Mouse (Mus musculus) forebrain, embryonic 14.5 days (tissue): ENCODE measurements around the gene Rilpl1. TPM values are rescaled to one million over a fixed set of nuclear protein-coding genes. Genes with fewer than 3 reads are reported as not detected.

ENCODE experiments used
- ATAC-seq: fragments of 200-750 bp; cut with Nextera tagmentation; 2 replicates; pipeline ENCODE4 v1.8.0; 2017; ENCODE audit warnings: mild to moderate bottlenecking, moderate library complexity
- DNase-seq: peaks from one replicate; pipeline ENCODE4 v3.0.0-alpha.2; 2015; ENCODE audit warnings: low spot score
- H3K27ac ChIP-seq: fragments of 300-500 bp; sonication (generic); 2 replicates; pipeline ENCODE4 v1.5.1; 2014; ENCODE audit warnings: low read depth, mild to moderate bottlenecking, control low read depth, low read length, moderate library complexity
- H3K27me3 ChIP-seq: fragments of 300-500 bp; sonication (generic); replicated peaks from 2 replicates; pipeline ENCODE4 v1.6.1; 2014; ENCODE audit warnings: low read length, control low read depth, mixed read lengths; ENCODE audit not compliant: control insufficient read depth, insufficient read depth
- H3K36me3 ChIP-seq: fragments of 300-500 bp; sonication (generic); 2 replicates; pipeline ENCODE4 v1.6.1; 2014; ENCODE audit warnings: low read length, control low read depth; ENCODE audit not compliant: control insufficient read depth, insufficient read depth
- H3K4me1 ChIP-seq: fragments of 300-500 bp; sonication (generic); 2 replicates; pipeline ENCODE4 v1.6.1; 2014; ENCODE audit warnings: antibody characterized with exemption, low read length, control low read depth; ENCODE audit not compliant: control insufficient read depth, insufficient read depth
- H3K4me2 ChIP-seq: fragments of 300-500 bp; sonication (generic); 2 replicates; pipeline ENCODE4 v1.6.1; 2014; ENCODE audit warnings: mild to moderate bottlenecking, control low read depth, low read length
- H3K4me3 ChIP-seq: fragments of 300-500 bp; sonication (generic); 2 replicates; pipeline ENCODE4 v1.5.1; 2014; ENCODE audit warnings: low read depth, low read length, control low read depth
- H3K9ac ChIP-seq: fragments of 300-500 bp; sonication (generic); 2 replicates; pipeline ENCODE4 v1.6.1; 2014; ENCODE audit warnings: mild to moderate bottlenecking, low read length, control low read depth, moderate library complexity
- H3K9me3 ChIP-seq: fragments of 300-500 bp; sonication (generic); replicated peaks from 2 replicates; pipeline ENCODE4 v1.6.1; 2016; ENCODE audit warnings: low read length, control low read depth, mixed read lengths; ENCODE audit not compliant: control insufficient read depth
- WGBS: fragments of 180-500 bp; shearing (Covaris S2); extraction: QIAGEN DNeasy Blood & Tissue Kit; methylation state at CpG from one replicate; pipeline ENCODE4 v1.1.7; 2014; 5-methylcytosine and 5-hydroxymethylcytosine counted together
- polyA plus RNA-seq: library from polyadenylated mRNA; unstranded; fragments of >200 nt; fragmentation: Nextera tagmentation; extraction: Ambion mirVana; gene quantifications from 2 replicates; pipeline ENCODE4 v1.2.1, GENCODE M21; 2014

Rilpl1 gene
- polyA plus RNA-seq, 1 experiment from 2014 or later, result 10.4 TPM

GRCm38 (mm10) chr5:124521588-124521987, 9.6 kb downstream of the Rilpl1 start:
- Histone ChIP-seq H3K4me3 (no peak overlapping the region), H3K4me2 (no peak overlapping the region), H3K9me3 (no peaks in the 10 kb centered on the region), H3K4me1 (no peaks in the 10 kb centered on the region), H3K9ac (no peak overlapping the region), H3K27me3 (no peaks in the 10 kb centered on the region), H3K27ac (no peak overlapping the region), H3K36me3 (peaks cover 9% of the 10 kb centered on the region)
- ATAC-seq (no peak), DNase-seq (no peak)
- 88% methylated on average over 4 of the region's 4 CpGs for WGBS

DNA sequence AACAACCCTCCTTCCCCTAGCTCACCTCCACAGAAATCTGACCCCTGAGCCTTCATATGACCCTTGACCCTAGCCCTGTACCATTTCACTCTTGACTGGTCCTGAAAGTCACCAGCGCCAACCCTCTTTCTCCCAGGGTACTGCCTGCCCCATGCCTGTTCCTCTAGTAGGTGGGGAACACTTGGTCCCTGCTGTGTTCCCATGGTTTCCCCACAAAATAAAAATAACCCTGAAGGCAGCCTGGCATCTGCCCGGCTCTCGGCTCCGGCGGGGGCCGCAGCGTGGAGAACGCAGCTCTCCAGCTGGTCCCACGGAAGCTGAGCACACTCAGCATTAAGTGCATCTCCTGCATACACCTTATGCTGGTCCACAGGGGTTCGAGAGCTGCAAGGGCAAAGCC, 12.5 kb downstream of the Rilpl1 start:
- no peak overlapping the region for H3K27ac ChIP-seq
- no peak for DNase-seq
- H3K4me1 ChIP-seq, result no peaks in the 10 kb centered on the region
- H3K36me3 ChIP-seq, result peaks cover 18% of the 10 kb centered on the region
- no peaks in the 10 kb centered on the region for H3K9me3 ChIP-seq
- H3K27me3 ChIP-seq, result no peaks in the 10 kb centered on the region
- no peak overlapping the region for H3K9ac ChIP-seq
- no peak for ATAC-seq
- H3K4me2 ChIP-seq, result no peak overlapping the region
- WGBS, result 82% methylated on average over 10 of the region's 10 CpGs
- no peak overlapping the region for H3K4me3 ChIP-seq

DNA sequence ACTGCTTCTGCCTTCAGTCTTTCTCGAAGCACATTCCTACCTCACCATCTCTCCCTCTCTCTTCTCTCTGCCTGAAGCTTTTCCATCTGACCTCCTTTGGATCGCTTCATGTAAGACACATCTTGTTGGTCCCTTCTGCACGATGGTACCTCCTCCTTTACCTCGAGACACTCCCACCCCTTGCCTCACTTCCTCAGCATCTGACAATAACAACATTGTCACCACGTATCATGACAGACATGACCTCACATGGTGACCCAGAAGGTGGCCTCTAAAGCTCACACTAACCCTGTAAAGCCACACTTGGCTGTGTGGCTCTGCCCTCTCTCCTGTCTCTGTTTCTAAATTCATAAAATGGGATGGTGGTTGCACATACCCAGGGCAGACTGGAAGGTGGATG, 15.4 kb downstream of the Rilpl1 start:
- no peaks in the 10 kb centered on the region for H3K4me1 ChIP-seq
- ATAC-seq (no peak), DNase-seq (no peak)
- 87% methylated on average over 5 of the region's 5 CpGs for WGBS
- no peaks in the 10 kb centered on the region for H3K27me3 ChIP-seq
- H3K9ac ChIP-seq, result no peak overlapping the region
- no peak overlapping the region for H3K4me2 ChIP-seq
- H3K9me3 ChIP-seq, result no peaks in the 10 kb centered on the region
- peaks cover 25% of the 10 kb centered on the region for H3K36me3 ChIP-seq
- no peak overlapping the region for H3K4me3 ChIP-seq
- no peak overlapping the region for H3K27ac ChIP-seq

- H3K9ac ChIP-seq, result no peak overlapping the region
- H3K4me3 ChIP-seq, result no peak overlapping the region
- ATAC-seq (no peak), DNase-seq (no peak)
- H3K27me3 ChIP-seq, result no peaks in the 10 kb centered on the region
- no peak overlapping the region for H3K27ac ChIP-seq
- H3K4me2 ChIP-seq, result no peak overlapping the region
- H3K36me3 ChIP-seq, result peaks cover 19% of the 10 kb centered on the region
- H3K9me3 ChIP-seq, result no peaks in the 10 kb centered on the region
- H3K4me1 ChIP-seq, result no peaks in the 10 kb centered on the region
- 87% methylated on average over 10 of the region's 10 CpGs for WGBS
These were observed 20.6 kb downstream of the Rilpl1 start for GRCm38 (mm10) chr5:124510536-124511050.

GRCm38 (mm10) chr5:124509742-124510237, 21.4 kb downstream of the Rilpl1 start:
- no peaks in the 10 kb centered on the region for H3K4me1 ChIP-seq
- no peaks in the 10 kb centered on the region for H3K27me3 ChIP-seq
- no peaks in the 10 kb centered on the region for H3K9me3 ChIP-seq
- H3K27ac ChIP-seq, result no peak overlapping the region
- no peak for ATAC-seq
- no peak overlapping the region for H3K4me3 ChIP-seq
- peaks cover 19% of the 10 kb centered on the region for H3K36me3 ChIP-seq
- no peak for DNase-seq
- H3K4me2 ChIP-seq, result no peak overlapping the region
- H3K9ac ChIP-seq, result no peak overlapping the region
- 78% methylated on average over 12 of the region's 12 CpGs for WGBS

DNA sequence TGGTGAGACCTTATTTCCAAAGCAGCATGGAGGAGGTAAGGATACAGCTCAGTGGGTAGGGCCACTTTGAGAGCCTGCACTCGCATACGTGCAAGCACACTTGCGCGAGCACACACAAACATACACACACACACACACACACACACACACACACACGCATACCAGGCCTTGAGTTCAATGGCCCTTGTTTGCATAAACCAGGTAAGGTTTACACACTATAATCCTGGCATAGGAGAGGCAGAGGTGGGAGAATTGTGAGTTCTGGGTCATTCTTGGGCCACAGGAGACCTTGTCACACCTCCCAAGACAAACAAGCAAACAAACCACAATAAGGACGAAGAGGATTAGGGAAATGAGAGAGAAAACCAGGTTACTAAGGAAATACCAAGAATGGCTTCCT, 22.0 kb downstream of the Rilpl1 start:
- Histone ChIP-seq H3K4me2 (no peak overlapping the region), H3K27ac (no peak overlapping the region), H3K9ac (no peak overlapping the region), H3K9me3 (no peaks in the 10 kb centered on the region), H3K27me3 (no peaks in the 10 kb centered on the region), H3K4me1 (no peaks in the 10 kb centered on the region), H3K4me3 (no peak overlapping the region), H3K36me3 (peaks cover 15% of the 10 kb centered on the region)
- 91% methylated on average over 6 of the region's 6 CpGs for whole genome bisulfite sequencing
- ATAC-seq (no peak), DNase-seq (no peak)

- H3K4me2 ChIP-seq, result no peak overlapping the region
- WGBS, result 83% methylated on average over 10 of the region's 10 CpGs
- no peak overlapping the region for H3K9ac ChIP-seq
- H3K4me1 ChIP-seq, result no peaks in the 10 kb centered on the region
- no peak overlapping the region for H3K4me3 ChIP-seq
- no peak overlapping the region for H3K27ac ChIP-seq
- H3K27me3 ChIP-seq, result no peaks in the 10 kb centered on the region
- no peak for ATAC-seq
- peaks cover 17% of the 10 kb centered on the region; the same call in 1 of the 2 replicates for H3K36me3 ChIP-seq
- no peaks in the 10 kb centered on the region for H3K9me3 ChIP-seq
- no peak for DNase-seq
These were observed 24.3 kb downstream of the Rilpl1 start for GRCm38 (mm10) chr5:124506731-124507359.

- no peak overlapping the region for H3K9ac ChIP-seq
These were observed 26.0 kb downstream of the Rilpl1 start for GRCm38 (mm10) chr5:124505235-124505634.

GRCm38 (mm10) chr5:124503742-124504141, 27.4 kb downstream of the Rilpl1 start:
- H3K27me3 ChIP-seq, result no peaks in the 10 kb centered on the region
- 65% methylated on average over 14 of the region's 14 CpGs for WGBS
- no peak for ATAC-seq

More at GRCm38 (mm10) chr5:124505235-124505634, 26.0 kb downstream of the Rilpl1 start:
- 96% methylated on average over 4 of the region's 4 CpGs for WGBS
- Histone ChIP-seq H3K4me3 (no peak overlapping the region), H3K27me3 (no peaks in the 10 kb centered on the region), H3K4me1 (no peaks in the 10 kb centered on the region), H3K36me3 (peaks cover 25% of the 10 kb centered on the region), H3K9me3 (no peaks in the 10 kb centered on the region), H3K27ac (no peak overlapping the region), H3K4me2 (no peak overlapping the region)
- DNase-seq, result no peak
- no peak for ATAC-seq

More at GRCm38 (mm10) chr5:124503742-124504141, 27.4 kb downstream of the Rilpl1 start:
- H3K4me2 ChIP-seq, result no peak overlapping the region
- H3K4me1 ChIP-seq, result no peaks in the 10 kb centered on the region
- H3K9ac ChIP-seq, result no peak overlapping the region
- H3K9me3 ChIP-seq, result no peaks in the 10 kb centered on the region
- H3K4me3 ChIP-seq, result no peak overlapping the region
- peaks cover 25% of the 10 kb centered on the region for H3K36me3 ChIP-seq
- no peak for DNase-seq
- no peak overlapping the region for H3K27ac ChIP-seq
